Mouse (Mus musculus) heart, adult 2 months (tissue): ENCODE measurements at regions not wholly inside any gene's neighbourhood (a gene's known extent, or its start where the extent isn't known, plus 50 kb on each side); places are given as distances from the start of the nearest gene placed in this dataset.

ENCODE experiments used
- CTCF ChIP-seq: fragments of 200-600 bp; IDR thresholded peaks from 2 replicates; pipeline ENCODE4 v1.8.1; 2022; ENCODE audit warnings: antibody characterized with exemption, mild to moderate bottlenecking, moderate library complexity
- EP300 ChIP-seq: fragments of 200-500 bp; IDR thresholded peaks from 2 replicates; pipeline ENCODE4 v1.6.1; 2011; ENCODE audit warnings: low read depth, low read length, control low read depth; ENCODE audit not compliant: insufficient read depth
- POLR2A ChIP-seq: fragments of 200-500 bp; IDR thresholded peaks from 2 replicates; pipeline ENCODE4 v1.6.1; 2011; ENCODE audit warnings: mild to moderate bottlenecking, low read depth, low read length, control low read depth; ENCODE audit not compliant: insufficient read depth

DNA sequence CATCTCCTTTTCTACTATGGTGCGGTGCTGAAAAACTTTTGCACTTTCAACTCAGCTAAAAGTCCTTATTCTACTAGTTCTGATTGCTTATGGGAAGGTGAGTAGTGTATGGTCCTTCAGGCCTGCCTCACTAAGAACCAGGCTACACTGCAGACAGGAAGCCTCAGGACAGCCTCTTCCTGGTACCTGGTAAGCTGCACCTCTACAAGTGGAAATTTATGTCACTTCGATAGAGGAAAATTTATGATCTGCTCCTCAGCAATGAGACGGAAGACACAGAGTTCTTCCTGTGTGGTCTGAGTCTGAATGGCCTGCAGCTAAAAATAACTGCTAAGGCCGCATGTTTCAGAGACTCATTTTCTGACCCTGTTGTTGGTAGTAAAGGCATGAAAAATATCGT, 83.1 kb upstream of the Alg10b start:
- TF ChIP-seq POLR2A (no peak), CTCF (no peak), EP300 (no peak)
